Mouse (Mus musculus) lung, postnatal 0 days (tissue): Measurements from ENCODE around the gene Ppp1r37. TPM values are rescaled to one million over a fixed set of nuclear protein-coding genes. Genes with fewer than 3 reads are reported as not detected.
"Not testable (repeated sequence)": the region's sequence is repeated elsewhere in the genome, so short reads cannot be mapped to it uniquely, and the experiment has no call there.

ENCODE experiments used
- ATAC-seq: fragments of 200-750 bp; cut with Nextera tagmentation; 2 replicates; pipeline ENCODE4 v1.8.0; 2017; ENCODE audit warnings: moderate library complexity
- DNase-seq: peaks from one replicate; pipeline ENCODE4 v3.0.0-alpha.2; 2016; ENCODE audit warnings: low spot score
- H3K27ac ChIP-seq: fragments of 300-500 bp; sonication (generic); 2 replicates; pipeline ENCODE4 v1.5.1; 2014; ENCODE audit warnings: antibody characterized with exemption, mild to moderate bottlenecking, low read length, mixed read lengths
- H3K27me3 ChIP-seq: fragments of 300-500 bp; sonication (generic); replicated peaks from 2 replicates; pipeline ENCODE4 v1.6.1; 2014; ENCODE audit warnings: low read length, mixed read lengths; ENCODE audit not compliant: insufficient read depth
- H3K36me3 ChIP-seq: fragments of 300-500 bp; sonication (generic); 2 replicates; pipeline ENCODE4 v1.6.1; 2014; ENCODE audit warnings: low read length, mixed read lengths; ENCODE audit not compliant: insufficient read depth
- H3K4me1 ChIP-seq: fragments of 300-500 bp; sonication (generic); 2 replicates; pipeline ENCODE4 v1.6.1; 2014; ENCODE audit warnings: antibody characterized with exemption, low read depth, low read length, mixed read lengths; ENCODE audit not compliant: insufficient read depth
- H3K4me2 ChIP-seq: fragments of 300-500 bp; sonication (generic); replicated peaks from 2 replicates; pipeline ENCODE4 v1.6.1; 2014; ENCODE audit warnings: low read depth, mild to moderate bottlenecking, low read length, moderate library complexity, mixed read lengths
- H3K4me3 ChIP-seq: fragments of 300-500 bp; sonication (generic); 2 replicates; pipeline ENCODE4 v1.5.1; 2014; ENCODE audit warnings: low read depth, low read length
- H3K9ac ChIP-seq: fragments of 300-500 bp; sonication (generic); replicated peaks from 2 replicates; pipeline ENCODE4 v1.6.1; 2014; ENCODE audit warnings: low read depth, mild to moderate bottlenecking
- H3K9me3 ChIP-seq: fragments of 300-500 bp; sonication (generic); 2 replicates; pipeline ENCODE4 v1.6.1; 2016; ENCODE audit warnings: low read length, mixed read lengths
- CTCF ChIP-seq: IDR thresholded peaks from 2 replicates; pipeline ENCODE4 v1.5.1; 2016; ENCODE audit warnings: antibody characterized with exemption, mild to moderate bottlenecking
- EP300 ChIP-seq: IDR thresholded peaks from 2 replicates; pipeline ENCODE4 v1.6.1; 2016; ENCODE audit warnings: antibody characterized with exemption, mild to moderate bottlenecking, control low read depth
- WGBS: fragments of 180-500 bp; shearing (Covaris S2); extraction: QIAGEN DNeasy Blood & Tissue Kit; methylation state at CpG from one replicate; pipeline ENCODE4 v1.1.7; 2014; 5-methylcytosine and 5-hydroxymethylcytosine counted together
- polyA plus RNA-seq: library from polyadenylated mRNA; unstranded; fragments of >200 nt; fragmentation: Nextera tagmentation; extraction: Ambion mirVana; gene quantifications from 2 replicates; pipeline ENCODE4 v1.2.1, GENCODE M21; 2015

The Ppp1r37 gene
- polyA plus RNA-seq, 1 experiment from 2014 or later, result 19.1 TPM

GRCm38 (mm10) chr7:19523017-19523756, 39.7 kb downstream of the Ppp1r37 start:
- Histone ChIP-seq H3K4me3 (peak overlapping the region; percentile 34; the same call in 1 of the 2 replicates), H3K4me2 (peak overlapping the region; percentile 55), H3K36me3 (no peaks in the 10 kb centered on the region), H3K9ac (no peak overlapping the region), H3K27me3 (peaks cover 67% of the 10 kb centered on the region), H3K4me1 (peaks cover 18% of the 10 kb centered on the region), H3K9me3 (no peaks in the 10 kb centered on the region), H3K27ac (no peak overlapping the region)
- peak; percentile 30; the same call in 1 of the 2 replicates for ATAC-seq
- TF ChIP-seq EP300 (no peak), CTCF (no peak)
- 8% methylated on average over 70 of the region's 72 CpGs for WGBS
- no peak for DNase-seq

- H3K9ac ChIP-seq, result no peak overlapping the region
- H3K4me1 ChIP-seq, result peaks cover 21% of the 10 kb centered on the region
- no peaks in the 10 kb centered on the region for H3K9me3 ChIP-seq
- peaks cover 62% of the 10 kb centered on the region for H3K27me3 ChIP-seq
- no peak overlapping the region for H3K27ac ChIP-seq
- TF ChIP-seq CTCF (no peak), EP300 (no peak)
- DNase-seq (no peak), ATAC-seq (no peak)
- WGBS, result 11% methylated on average over 17 of the region's 23 CpGs
- H3K36me3 ChIP-seq, result no peaks in the 10 kb centered on the region
- 0 out of 2 replicates have a peak overlapping the region, but pooled peaks have one; percentile 14 for H3K4me2 ChIP-seq
- H3K4me3 ChIP-seq, result no peak overlapping the region
Measured at GRCm38 (mm10) chr7:19520032-19520431, 42.8 kb downstream of the Ppp1r37 start.

DNA sequence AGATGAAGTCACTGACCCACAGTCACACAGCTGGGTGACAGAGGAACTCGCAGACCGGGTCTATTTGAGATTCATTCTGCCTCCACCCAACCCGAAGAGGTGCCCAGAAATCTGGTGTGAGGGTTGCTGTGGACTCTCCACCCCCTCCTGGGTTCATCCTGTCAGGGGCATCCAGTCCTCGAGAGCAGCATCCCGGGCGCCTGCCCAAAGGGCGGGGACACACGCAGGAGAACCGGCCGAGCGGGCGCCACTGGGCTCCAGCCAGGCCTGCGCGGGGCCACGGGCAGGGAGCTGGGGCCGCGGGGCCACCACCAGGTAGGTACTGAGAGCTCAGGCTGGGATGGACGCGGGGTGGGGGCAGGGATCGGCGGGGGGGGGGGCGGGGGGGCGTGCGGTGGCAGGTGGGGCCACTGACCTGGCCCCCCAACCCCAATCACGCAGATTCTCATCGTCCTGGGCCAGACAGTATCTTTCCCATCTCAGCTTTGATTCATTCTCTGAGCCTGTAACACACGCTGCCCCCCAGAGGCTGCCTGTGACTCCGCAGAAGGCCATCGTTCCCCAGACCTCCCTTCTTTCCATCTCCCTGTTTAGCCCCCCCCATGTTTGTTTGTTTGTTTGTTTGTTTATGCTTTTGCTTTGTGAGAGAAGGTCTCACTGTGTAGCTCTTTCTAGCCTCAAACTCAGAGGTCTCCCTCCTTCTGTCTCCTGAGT, 45.1 kb downstream of the Ppp1r37 start, which contains the start of gene Nkpd1:
Nkpd1 (plus strand) TSS at position 187 of the 714 bp plus-strand sequence.
- 5% methylated on average over 15 of the region's 29 CpGs for WGBS
- Histone ChIP-seq H3K27ac (no peak within 1 kb of the TSS), H3K27me3 (peaks cover 40% of the 10 kb centered on the region), H3K4me2 (0 out of 2 replicates have a peak within 1 kb of the TSS, but pooled peaks have one; percentile 14), H3K4me1 (peaks cover 6% of the 10 kb centered on the region), H3K9ac (no peak within 1 kb of the TSS), H3K36me3 (no peaks in the 10 kb centered on the region), H3K4me3 (no peak within 1 kb of the TSS), H3K9me3 (no peaks in the 10 kb centered on the region)
- TF ChIP-seq EP300 (no peak), CTCF (peak; percentile 63)
- ATAC-seq (peak; percentile 36), DNase-seq (no peak)

DNA sequence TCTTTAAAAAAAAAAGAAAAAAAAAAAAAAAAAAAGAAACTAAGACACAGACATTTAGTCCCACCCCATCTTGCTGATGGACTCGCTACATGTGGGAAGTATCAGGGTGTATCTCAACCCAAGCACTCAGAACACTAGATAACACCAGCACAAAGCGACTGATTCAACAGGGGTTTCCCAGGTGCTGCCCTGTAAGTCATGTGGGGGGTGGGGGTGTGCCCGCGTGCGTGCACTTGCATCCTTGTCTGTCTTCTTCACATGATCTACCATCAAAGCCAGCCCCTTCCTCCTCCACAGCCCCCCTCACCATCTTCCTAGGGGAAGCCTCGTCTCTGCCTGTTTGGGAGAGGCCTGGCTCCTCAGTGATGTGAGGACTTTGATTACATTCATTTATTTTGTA, 50.5 kb downstream of the Ppp1r37 start:
- WGBS, result 71% methylated on average over 6 of the region's 6 CpGs
- Histone ChIP-seq H3K9ac (no peak overlapping the region), H3K4me1 (peaks cover 5% of the 10 kb centered on the region), H3K27me3 (no peaks in the 10 kb centered on the region), H3K36me3 (no peaks in the 10 kb centered on the region), H3K4me3 (no peak overlapping the region), H3K9me3 (no peaks in the 10 kb centered on the region), H3K27ac (no peak overlapping the region), H3K4me2 (no peak overlapping the region)
- DNase-seq (no peak), ATAC-seq (no peak)
- TF ChIP-seq CTCF (no peak), EP300 (no peak)

- H3K4me1 ChIP-seq, H3K36me3 ChIP-seq, H3K27ac ChIP-seq, H3K9ac ChIP-seq, ATAC-seq, DNase-seq, H3K4me2 ChIP-seq, H3K27me3 ChIP-seq, H3K4me3 ChIP-seq, H3K9me3 ChIP-seq: not testable (repeated sequence)
- 89% methylated on average over 6 of the region's 7 CpGs for WGBS
Measured at GRCm38 (mm10) chr7:19511934-19512333, 50.9 kb downstream of the Ppp1r37 start.

DNA sequence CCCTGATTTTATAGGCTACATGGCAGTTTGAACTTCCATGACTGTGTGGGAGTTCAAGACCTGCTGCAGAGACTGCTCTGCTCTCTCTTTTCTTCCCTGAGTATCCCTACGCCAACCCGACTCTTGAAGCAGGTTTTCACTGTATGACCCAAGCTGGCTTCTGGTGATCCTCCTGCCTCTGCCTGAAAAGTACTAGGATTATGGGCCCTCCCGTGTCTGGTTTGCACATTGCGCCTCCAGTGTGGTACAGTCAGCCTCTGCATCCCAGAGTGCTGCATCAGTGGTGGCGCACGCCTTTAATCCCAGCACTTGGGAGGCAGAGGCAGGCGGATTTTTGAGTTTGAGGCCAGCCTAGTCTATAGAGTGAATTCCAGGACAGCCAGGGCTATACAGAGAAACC, 53.1 kb downstream of the Ppp1r37 start:
- H3K27me3 ChIP-seq, result no peaks in the 10 kb centered on the region
- peaks cover 5% of the 10 kb centered on the region for H3K4me1 ChIP-seq
- H3K36me3 ChIP-seq, result no peaks in the 10 kb centered on the region
- no peak overlapping the region for H3K9ac ChIP-seq
- ATAC-seq (no peak), DNase-seq (no peak)
- no peaks in the 10 kb centered on the region for H3K9me3 ChIP-seq
- H3K4me3 ChIP-seq, result no peak overlapping the region
- 94% methylated on average over 7 of the region's 7 CpGs for WGBS
- H3K4me2 ChIP-seq, result no peak overlapping the region
- no peak for TF ChIP-seq CTCF
- no peak for TF ChIP-seq EP300
- H3K27ac ChIP-seq, result no peak overlapping the region
